Mouse (Mus musculus): ENCODE data around the gene Pycr1.

Pycr1 gene

GRCm38 (mm10) chr11:120654741-120655140, 11.2 kb upstream of the Pycr1 start:
- no peak for DNase-seq

DNA sequence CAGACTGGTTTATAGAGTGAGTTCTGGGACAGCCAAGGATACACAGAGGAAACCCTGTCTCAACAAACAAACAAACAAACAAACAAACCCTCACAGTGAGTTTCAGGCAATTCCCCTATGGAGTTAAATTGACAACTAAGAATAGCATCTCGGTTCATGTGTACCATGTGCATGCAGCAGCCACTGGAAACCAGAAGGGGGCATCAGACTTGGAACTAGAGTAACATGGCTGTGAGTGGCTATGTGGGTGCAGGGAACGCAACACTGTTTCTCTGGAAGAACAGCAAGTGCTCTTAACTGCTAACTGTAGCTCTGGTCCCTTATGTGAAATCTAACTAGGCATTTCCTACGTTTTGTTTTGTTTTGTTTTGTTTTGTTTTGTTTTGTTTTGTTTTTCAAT, 8.3 kb upstream of the Pycr1 start:
- DNase-seq: no peak

DNA sequence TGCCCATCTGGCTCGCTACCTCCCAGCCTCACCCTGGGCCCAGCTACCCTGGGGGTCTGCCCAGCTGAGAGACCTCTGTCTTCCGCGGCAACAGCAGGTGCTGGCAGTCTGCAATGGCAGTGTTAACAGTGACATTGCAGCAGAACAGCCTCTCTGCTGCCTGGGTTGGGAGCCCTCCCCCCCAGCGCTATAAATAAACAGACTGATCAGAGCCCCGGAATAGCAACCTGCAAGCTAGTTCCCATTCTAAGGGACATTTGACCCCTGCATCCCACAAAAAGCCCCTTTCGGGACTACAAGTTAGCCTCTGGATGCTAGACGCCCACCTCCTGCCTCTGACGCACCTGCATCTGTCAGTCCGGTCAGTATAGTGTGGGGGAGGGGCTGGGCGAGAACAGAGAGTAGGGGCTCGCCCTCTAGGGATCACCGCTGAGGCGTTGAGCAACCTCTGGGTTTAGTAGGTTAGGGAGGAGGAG, 4.5 kb upstream of the Pycr1 start, which contains the start of gene Myadml2:
Myadml2 (minus strand) TSS at position 158 of the 476 bp plus-strand sequence.
- peak; percentile 52 to 60 for DNase-seq

DNA sequence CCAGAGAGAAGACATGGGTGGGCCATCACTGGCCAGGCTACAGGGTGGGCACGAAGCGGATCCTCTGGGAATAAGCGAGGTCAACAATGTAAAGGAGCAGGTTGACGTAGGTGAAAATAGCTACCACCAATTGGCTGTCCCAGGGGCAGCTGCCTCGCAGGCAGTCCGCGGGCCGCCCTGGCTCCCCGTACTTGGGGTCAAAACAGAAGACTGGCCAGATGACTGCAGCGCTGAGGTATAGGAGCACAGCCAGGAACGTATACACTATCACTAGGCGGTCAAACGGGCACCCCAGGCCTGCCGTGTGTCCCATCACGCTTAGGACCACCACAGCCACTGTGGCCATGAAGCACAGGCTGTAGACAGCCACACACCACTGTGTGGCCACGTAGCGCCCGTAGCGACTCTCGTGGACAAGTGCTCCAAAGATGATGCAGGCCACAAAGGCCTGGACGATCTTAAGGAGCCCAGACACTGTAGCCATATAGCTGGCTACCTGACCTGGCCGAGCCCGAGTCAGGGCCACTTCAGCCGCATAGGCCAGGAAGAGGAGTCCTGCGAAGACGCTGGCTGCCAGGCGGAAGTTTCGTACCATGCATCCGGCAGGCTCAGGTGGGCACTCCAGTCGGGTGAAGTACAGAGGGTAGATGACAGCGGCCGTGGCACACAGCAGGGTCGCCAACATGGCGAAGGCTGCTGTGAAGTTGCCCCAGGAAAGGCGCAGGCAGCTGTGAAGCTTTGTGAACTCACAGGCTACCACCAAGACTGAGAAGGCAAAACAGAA, 3.7 kb upstream of the Pycr1 start:
- DNase-seq: no peak

DNA sequence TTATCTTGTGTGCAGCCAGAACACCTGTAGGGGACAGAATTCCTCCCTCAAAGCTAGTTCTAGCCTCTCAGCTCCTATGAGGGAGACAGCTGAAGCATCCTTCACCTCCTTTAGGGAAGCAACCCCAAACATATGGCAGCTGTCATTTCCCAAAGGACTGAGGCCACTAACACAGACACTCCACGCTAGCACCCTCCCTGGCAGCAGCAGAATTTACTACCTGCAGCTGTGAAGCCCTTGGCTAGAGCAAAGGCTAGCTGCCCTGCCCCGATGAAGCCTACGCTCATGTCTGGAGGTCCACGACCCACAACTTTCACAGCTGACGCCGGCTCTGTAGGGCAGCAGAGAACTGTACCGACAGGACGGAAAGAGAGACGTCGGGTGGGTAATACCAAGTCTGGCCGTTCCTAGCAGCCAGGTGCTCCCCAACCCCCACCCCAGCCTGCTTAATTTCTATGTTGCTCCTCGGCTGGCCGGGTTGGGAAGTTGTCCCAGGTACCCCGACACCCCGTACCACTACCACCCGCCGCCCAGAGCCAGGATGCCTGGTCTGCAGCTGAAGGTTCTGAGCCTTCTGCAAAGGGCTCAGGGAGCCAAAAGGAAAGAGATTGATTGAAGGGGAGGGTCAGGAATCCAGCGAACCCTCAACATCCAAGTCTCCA, 499 bp downstream of the Pycr1 start:
- DNase-seq: peak in 1 of 2 experiments; percentile 47

DNA sequence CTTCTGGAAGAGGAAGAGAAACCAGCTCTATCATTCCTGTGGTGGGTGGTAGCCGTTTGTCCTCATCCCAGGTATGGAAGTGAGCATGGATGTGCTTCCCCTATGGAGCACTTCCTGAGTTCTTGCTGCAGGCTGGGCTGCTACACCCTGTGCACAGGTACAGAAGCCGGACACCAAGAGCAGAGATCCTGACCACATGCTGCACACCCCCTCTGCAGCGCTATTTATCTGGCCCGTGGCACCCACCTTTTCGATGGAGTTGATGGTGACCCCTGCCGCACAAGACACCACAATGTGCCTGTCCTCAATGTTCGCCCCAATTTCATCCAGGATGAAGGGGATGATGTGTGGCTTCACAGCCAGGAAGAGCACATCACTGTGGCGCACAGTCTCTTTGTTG, 1.7 kb downstream of the Pycr1 start:
- no peak for DNase-seq

GRCm38 (mm10) chr11:120641255-120641654, 2.3 kb downstream of the Pycr1 start:
- DNase-seq: no peak

- no peak for DNase-seq
Observed at GRCm38 (mm10) chr11:120634810-120635209, 8.8 kb downstream of the Pycr1 start.

- peak; percentile 82 to 90 for DNase-seq
Observed at GRCm38 (mm10) chr11:120633520-120634343, 9.8 kb downstream of the Pycr1 start, which contains the start of gene Mafg. Gene Mafg, minus strand, starts transcription at chr11:120633600.

DNA sequence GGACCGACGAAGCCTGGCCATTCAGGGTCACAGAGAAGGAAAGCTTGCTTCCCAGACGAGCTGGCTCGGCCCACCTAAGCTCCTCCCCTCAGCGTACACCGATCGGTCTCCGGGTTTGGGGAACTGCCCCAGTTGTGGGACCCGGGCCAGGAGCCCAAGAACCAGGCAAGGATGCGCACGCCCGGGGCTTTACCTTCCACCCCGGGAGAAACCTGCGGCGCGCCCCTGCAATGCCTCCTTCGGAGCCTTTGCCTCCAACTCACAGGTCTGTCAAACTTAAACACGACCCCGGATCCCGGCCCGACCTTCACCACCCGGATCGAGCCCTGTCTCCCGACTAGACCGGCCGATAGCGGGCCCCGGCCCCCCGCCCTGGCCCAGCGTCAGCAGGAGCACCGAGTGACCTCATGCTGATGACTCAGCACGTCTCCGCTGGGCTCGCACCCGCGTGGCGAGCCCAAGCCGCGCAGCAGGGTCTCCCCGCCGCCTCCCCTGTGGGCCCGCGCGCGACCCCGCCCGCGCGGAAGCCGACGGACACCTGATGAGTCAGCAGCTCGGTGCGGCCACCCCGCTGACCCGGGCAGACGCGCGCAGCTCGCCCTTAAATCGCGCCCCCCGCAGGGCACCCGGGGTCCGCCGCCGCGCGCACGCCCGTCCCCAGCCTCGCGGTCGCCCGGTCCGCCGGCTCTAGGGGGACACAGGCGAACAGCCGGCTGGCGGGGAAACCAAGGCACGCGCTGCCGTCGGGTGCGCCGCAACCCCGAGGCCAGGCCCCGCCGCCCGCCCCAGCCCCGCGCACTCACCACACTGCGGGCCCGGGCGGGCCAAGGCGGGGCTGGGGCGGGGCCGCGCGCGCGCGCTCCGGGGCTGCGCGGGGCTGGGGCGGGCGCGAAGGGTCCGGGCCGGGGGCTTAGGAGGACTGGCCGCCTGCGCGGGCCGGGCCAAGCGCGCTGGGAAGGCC, 10.7 kb downstream of the Pycr1 start:
- DNase-seq: peak; percentile 40 to 65

GRCm38 (mm10) chr11:120631726-120632448, 11.7 kb downstream of the Pycr1 start:
- no peak for DNase-seq

GRCm38 (mm10) chr11:120630881-120631725, 12.5 kb downstream of the Pycr1 start:
- DNase-seq: peak; percentile 33 to 45

DNA sequence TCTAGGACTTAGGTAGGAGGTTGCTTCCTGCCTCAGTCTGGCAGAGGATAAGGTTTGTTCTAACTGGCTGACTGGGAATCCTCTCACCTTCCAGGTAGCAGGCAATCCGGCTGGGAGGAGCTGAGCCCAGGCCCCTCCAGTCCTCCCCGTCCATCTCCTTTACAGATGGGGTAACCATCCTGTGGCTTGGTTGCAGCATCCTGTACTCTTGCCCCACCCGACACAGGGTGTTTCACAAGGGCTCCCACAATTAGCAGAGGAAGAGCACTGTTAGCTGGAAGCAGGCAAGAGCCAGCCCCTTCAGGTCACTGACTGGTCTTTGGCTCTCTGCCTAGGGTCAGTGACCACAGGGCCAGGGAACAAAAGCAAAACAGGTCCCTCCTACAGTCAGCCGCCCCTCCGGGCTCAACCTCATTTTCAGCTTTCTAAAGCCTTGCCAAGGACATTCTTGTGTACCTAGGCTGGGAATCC, 13.1 kb downstream of the Pycr1 start:
- DNase-seq: no peak

DNA sequence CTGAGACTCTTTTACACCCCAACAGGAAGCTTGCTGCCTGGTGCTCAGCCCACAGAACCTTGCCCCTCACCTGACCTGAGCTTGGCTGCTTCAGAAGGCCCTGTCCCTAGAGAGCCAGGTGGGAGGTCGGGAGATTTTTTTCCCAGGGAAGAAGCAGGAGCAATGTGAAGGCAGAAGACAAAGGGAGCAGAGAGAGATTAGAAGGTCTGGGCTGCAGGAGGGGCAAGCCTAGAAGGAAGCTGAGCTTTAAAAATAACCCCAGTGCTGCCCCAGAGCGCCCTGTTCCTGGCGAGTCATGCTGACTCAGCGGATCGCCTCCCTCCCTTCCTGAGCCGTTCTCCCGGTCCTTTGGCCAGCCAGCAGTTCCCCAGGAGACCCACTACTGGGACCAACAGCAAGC, 13.7 kb downstream of the Pycr1 start:
- DNase-seq: peak in 1 of 2 experiments; percentile 47

- DNase-seq: peak; percentile 74 to 84
Observed at GRCm38 (mm10) chr11:120629341-120629730, 14.2 kb downstream of the Pycr1 start.

DNA sequence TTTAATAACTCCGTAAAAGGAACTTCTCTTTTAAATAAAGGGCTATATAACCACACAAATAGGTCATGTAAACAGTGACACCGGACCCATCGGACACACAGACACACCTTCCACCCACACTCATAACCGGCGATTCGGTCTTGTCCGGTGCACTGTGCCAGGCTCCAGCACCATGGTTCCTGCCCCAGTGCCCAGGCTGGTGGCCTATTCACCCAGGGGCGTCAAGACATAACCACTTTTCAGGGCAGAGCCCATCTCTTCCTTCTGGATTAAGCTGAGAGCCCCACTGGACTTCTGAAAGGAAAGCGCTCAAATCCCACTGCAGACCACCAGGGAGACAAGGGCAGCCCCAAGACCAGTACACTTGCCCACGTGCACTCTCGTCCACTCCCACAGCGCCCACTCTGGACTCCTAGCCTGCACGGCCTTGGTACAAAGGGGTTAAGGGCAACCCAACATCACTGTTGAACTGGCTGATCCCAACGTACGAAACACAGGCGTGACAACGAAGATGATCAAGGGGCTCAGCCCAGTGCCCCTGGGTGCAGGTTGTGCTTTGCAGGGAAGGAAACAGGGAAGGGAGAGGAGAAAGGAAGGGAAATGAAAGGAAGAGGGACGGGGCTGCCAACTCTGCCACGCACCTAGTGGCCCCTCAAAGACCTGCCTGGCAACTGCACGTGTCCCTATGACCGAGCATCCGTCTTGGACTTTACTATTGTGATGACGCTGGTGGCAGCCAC, 14.8 kb downstream of the Pycr1 start:
- DNase-seq: peak in 1 of 2 experiments; percentile 35

- peak; percentile 66 to 78 for DNase-seq
Observed at GRCm38 (mm10) chr11:120627468-120628300, 15.9 kb downstream of the Pycr1 start.

GRCm38 (mm10) chr11:120626785-120627467, 16.6 kb downstream of the Pycr1 start:
- peak in 1 of 2 experiments; percentile 24 for DNase-seq
